Mouse (Mus musculus): ENCODE results near the gene Pnmt. TPM values are rescaled to one million over a fixed set of nuclear protein-coding genes. Genes with fewer than 3 reads are reported as not detected.
"Not testable (repeated sequence)": the region's sequence is repeated elsewhere in the genome, so short reads cannot be mapped to it uniquely, and the experiment has no call there.

Gene Pnmt
- polyA plus RNA-seq, 1 experiment from 2014 or later, result 0.15 TPM

- WGBS, result 77% methylated on average over 5 of the region's 5 CpGs
- no peaks in the 10 kb centered on the region for H3K27me3 ChIP-seq
- no peak overlapping the region for H3K27ac ChIP-seq (replicated peaks)
- no peak overlapping the region for H3K4me3 ChIP-seq
- no peak overlapping the region for H3K4me2 ChIP-seq (replicated peaks)
- peaks cover 16% of the 10 kb centered on the region for H3K4me1 ChIP-seq
- no peak overlapping the region for H3K9ac ChIP-seq (replicated peaks)
- H3K36me3 ChIP-seq, result peaks cover 73% of the 10 kb centered on the region
- ATAC-seq (ENCODE audit: low FRiP score, low read depth), result no peak
- H3K9me3 ChIP-seq, result no peaks in the 10 kb centered on the region
Observed at GRCm38 (mm10) chr11:98376756-98377155, 9.5 kb upstream of the Pnmt start.

DNA sequence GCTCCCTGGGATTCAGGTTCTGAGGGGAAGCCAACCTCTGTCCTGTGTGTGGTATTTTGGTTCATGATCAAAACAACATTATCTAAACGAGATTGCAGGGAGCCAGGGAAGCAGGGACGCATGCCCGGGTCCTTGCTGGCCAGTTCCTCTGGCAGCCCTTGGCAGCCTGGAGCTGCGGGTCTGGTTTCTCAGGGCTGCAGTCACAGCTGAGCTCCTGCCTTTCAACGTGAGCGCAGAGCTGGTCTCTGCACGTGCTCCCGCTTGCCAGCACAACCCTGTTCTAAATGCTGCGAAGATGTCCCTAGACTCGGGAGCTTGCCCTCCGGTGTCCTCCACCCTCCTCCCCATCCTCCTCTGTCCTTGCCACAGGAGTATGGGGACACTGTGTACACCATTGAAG lies 8.5 kb upstream of the Pnmt start:
- no peak overlapping the region for H3K27ac ChIP-seq (replicated peaks)
- no peaks in the 10 kb centered on the region for H3K27me3 ChIP-seq
- no peak for ATAC-seq (ENCODE audit: low FRiP score, low read depth)
- peaks cover 73% of the 10 kb centered on the region for H3K36me3 ChIP-seq
- H3K4me3 ChIP-seq, result no peak overlapping the region
- WGBS, result 85% methylated on average over 11 of the region's 11 CpGs
- H3K4me2 ChIP-seq (replicated peaks), result no peak overlapping the region
- H3K4me1 ChIP-seq, result peaks cover 7% of the 10 kb centered on the region; the same call in 1 of the 2 replicates
- H3K9ac ChIP-seq (replicated peaks), result no peak overlapping the region
- no peaks in the 10 kb centered on the region for H3K9me3 ChIP-seq

- Histone ChIP-seq H3K4me2 (replicated peaks) (no peak overlapping the region), H3K27ac (replicated peaks) (0 out of 2 replicates have a peak overlapping the region, but pooled peaks have one; percentile 25), H3K4me3 (no peak overlapping the region), H3K9ac (replicated peaks) (no peak overlapping the region), H3K9me3 (no peaks in the 10 kb centered on the region), H3K36me3 (peaks cover 67% of the 10 kb centered on the region), H3K27me3 (peaks cover 15% of the 10 kb centered on the region; the same call in 1 of the 2 replicates), H3K4me1 (0 out of 2 replicates have a peak, but pooled peaks cover under 1% of the 10 kb centered on the region)
- no peak for ATAC-seq (ENCODE audit: low FRiP score, low read depth)
- 96% methylated on average over 7 of the region's 7 CpGs for WGBS
Observed at GRCm38 (mm10) chr11:98379379-98379778, 6.9 kb upstream of the Pnmt start.

- Histone ChIP-seq H3K27me3 (peaks cover 22% of the 10 kb centered on the region), H3K9me3 (no peaks in the 10 kb centered on the region), H3K9ac (replicated peaks) (no peak overlapping the region), H3K27ac (replicated peaks) (no peak overlapping the region), H3K4me1 (no peaks in the 10 kb centered on the region), H3K36me3 (peaks cover 60% of the 10 kb centered on the region), H3K4me2 (replicated peaks) (no peak overlapping the region), H3K4me3 (no peak overlapping the region)
- 90% methylated on average over 6 of the region's 6 CpGs for WGBS
- ATAC-seq (ENCODE audit: low FRiP score, low read depth), result no peak
Observed at GRCm38 (mm10) chr11:98380106-98380505, 6.1 kb upstream of the Pnmt start.

DNA sequence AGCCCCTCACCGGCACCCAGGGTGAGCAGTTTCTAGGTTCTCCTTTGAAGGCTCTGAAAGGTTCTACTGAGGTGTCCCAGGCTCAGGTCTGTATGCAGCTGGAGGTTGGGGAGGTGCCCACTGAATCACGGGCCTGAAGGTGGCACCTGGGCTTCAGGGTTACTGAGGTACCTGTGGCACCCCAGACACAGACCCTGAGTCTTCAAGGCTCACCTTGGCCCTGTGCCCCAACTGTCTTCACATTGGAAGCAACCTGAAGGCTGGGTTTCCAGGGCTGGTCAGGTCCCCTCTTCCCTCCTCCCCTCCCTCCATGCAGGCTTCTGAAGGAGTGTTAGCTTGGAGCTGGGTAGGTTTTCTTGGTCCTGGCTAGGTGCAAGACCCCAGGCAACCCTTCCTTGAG lies 4.6 kb upstream of the Pnmt start:
- ATAC-seq (ENCODE audit: low FRiP score, low read depth), result no peak
- Histone ChIP-seq H3K4me1 (peaks cover 5% of the 10 kb centered on the region; the same call in 1 of the 2 replicates), H3K9me3 (no peaks in the 10 kb centered on the region), H3K27ac (replicated peaks) (no peak overlapping the region), H3K27me3 (peaks cover 37% of the 10 kb centered on the region), H3K4me3 (no peak overlapping the region), H3K36me3 (peaks cover 44% of the 10 kb centered on the region), H3K9ac (replicated peaks) (no peak overlapping the region), H3K4me2 (replicated peaks) (no peak overlapping the region)
- WGBS, result 97% methylated on average over 2 of the region's 2 CpGs

DNA sequence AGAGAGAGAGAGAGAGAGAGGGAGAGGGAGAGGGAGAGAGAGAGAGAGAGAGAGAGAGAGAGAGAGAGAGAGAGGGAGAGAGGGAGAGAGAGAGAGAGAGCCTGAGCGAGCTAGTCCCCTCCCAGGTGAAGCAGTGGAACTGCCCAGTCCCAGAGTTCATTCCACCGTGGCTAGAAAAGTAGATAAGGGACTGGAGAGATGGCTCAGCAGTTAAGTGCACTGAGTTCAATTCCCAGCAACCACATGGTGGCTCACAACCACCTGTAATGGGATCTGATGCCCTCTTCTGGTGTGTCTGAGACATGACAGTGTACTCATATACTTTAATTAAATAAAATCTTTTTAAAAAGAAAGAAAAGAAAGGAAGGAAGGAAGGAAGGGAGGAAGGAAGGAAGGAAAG lies 3.8 kb upstream of the Pnmt start:
- Histone ChIP-seq H3K36me3 (peaks cover 37% of the 10 kb centered on the region), H3K27me3 (peaks cover 45% of the 10 kb centered on the region)
- not testable (repeated sequence) for H3K9ac ChIP-seq (replicated peaks); H3K4me3 ChIP-seq; H3K9me3 ChIP-seq; H3K4me1 ChIP-seq; ATAC-seq (ENCODE audit: low FRiP score, low read depth); H3K4me2 ChIP-seq (replicated peaks); H3K27ac ChIP-seq (replicated peaks)
- WGBS, result 37% methylated on average over 2 of the region's 2 CpGs

- Histone ChIP-seq H3K4me1 (peaks cover 6% of the 10 kb centered on the region; the same call in 1 of the 2 replicates), H3K36me3 (peaks cover 26% of the 10 kb centered on the region), H3K27me3 (peaks cover 55% of the 10 kb centered on the region), H3K9ac (replicated peaks) (no peak within 1 kb of the TSS), H3K27ac (replicated peaks) (no peak within 1 kb of the TSS), H3K9me3 (no peaks in the 10 kb centered on the region), H3K4me3 (no peak within 1 kb of the TSS), H3K4me2 (replicated peaks) (no peak within 1 kb of the TSS)
- no peak for ATAC-seq (ENCODE audit: low FRiP score, low read depth)
- WGBS, result 67% methylated on average over 14 of the region's 14 CpGs
Observed at GRCm38 (mm10) chr11:98383261-98384030, 2.8 kb upstream of the Pnmt start, which contains the start of gene Tcap. Tcap (plus strand) TSS chr11:98383811.

DNA sequence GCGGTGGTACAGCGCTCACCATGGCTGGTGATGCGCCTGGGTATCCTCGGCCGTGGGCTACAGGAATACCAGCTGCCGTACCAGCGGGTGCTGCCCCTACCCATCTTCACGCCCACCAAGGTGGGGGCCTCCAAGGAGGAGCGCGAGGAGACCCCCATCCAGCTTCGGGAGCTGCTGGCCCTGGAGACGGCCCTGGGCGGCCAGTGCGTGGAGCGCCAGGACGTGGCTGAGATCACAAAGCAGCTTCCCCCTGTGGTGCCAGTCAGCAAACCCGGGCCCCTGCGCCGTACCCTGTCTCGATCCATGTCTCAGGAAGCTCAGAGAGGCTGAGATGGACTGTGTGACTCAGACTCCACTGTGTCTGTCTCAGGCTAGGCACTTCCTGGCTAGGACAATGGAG lies 2.0 kb upstream of the Pnmt start:
- Histone ChIP-seq H3K4me3 (no peak overlapping the region), H3K9ac (replicated peaks) (no peak overlapping the region), H3K9me3 (no peaks in the 10 kb centered on the region), H3K36me3 (peaks cover 19% of the 10 kb centered on the region), H3K4me2 (replicated peaks) (no peak overlapping the region), H3K4me1 (peaks cover 9% of the 10 kb centered on the region; the same call in 1 of the 2 replicates), H3K27ac (replicated peaks) (no peak overlapping the region), H3K27me3 (peaks cover 63% of the 10 kb centered on the region)
- 74% methylated on average over 20 of the region's 20 CpGs for WGBS
- ATAC-seq (ENCODE audit: low FRiP score, low read depth), result no peak

- Histone ChIP-seq H3K36me3 (peaks cover 11% of the 10 kb centered on the region), H3K9me3 (no peaks in the 10 kb centered on the region), H3K27me3 (peaks cover 69% of the 10 kb centered on the region), H3K4me3 (no peak overlapping the region), H3K4me2 (replicated peaks) (no peak overlapping the region), H3K4me1 (peaks cover 9% of the 10 kb centered on the region; the same call in 1 of the 2 replicates), H3K9ac (replicated peaks) (no peak overlapping the region), H3K27ac (replicated peaks) (no peak overlapping the region)
- 76% methylated on average over 8 of the region's 8 CpGs for WGBS
- no peak for ATAC-seq (ENCODE audit: low FRiP score, low read depth)
Observed at GRCm38 (mm10) chr11:98384721-98385637, 1.3 kb upstream of the Pnmt start.

DNA sequence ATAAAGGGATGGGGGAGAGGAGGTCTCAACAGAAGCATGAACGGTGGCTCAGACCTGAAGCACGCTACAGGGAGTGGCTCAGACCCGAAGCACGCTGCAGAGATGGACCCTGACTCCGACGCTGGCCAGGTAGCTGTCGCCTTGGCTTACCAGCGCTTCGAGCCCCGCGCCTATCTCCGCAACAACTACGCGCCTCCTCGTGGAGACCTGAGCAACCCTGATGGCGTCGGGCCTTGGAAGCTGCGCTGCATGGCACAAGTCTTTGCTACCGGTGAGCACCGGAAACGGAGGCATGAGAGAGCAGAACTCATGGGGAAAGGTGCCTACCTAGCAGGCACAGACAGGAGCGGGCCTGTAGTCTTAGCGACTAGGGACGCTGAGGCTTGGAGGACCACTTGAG lies 346 bp downstream of the Pnmt start:
- ATAC-seq (ENCODE audit: low FRiP score, low read depth), result no peak
- Histone ChIP-seq H3K27ac (replicated peaks) (no peak overlapping the region), H3K9me3 (no peaks in the 10 kb centered on the region), H3K4me1 (peaks cover 9% of the 10 kb centered on the region; the same call in 1 of the 2 replicates), H3K27me3 (peaks cover 85% of the 10 kb centered on the region), H3K4me3 (no peak overlapping the region), H3K36me3 (no peaks in the 10 kb centered on the region), H3K4me2 (replicated peaks) (no peak overlapping the region; the same call in 1 of the 2 replicates), H3K9ac (replicated peaks) (0 out of 2 replicates have a peak overlapping the region, but pooled peaks have one; percentile 15)
- 22% methylated on average over 24 of the region's 24 CpGs for WGBS

GRCm38 (mm10) chr11:98387056-98387577 lies 867 bp downstream of the Pnmt start:
- no peak overlapping the region for H3K4me3 ChIP-seq
- peaks cover 9% of the 10 kb centered on the region; the same call in 1 of the 2 replicates for H3K4me1 ChIP-seq
- H3K9ac ChIP-seq (replicated peaks), result no peak overlapping the region
- H3K9me3 ChIP-seq, result no peaks in the 10 kb centered on the region
- H3K4me2 ChIP-seq (replicated peaks), result no peak overlapping the region
- H3K27me3 ChIP-seq, result peaks cover 90% of the 10 kb centered on the region
- H3K36me3 ChIP-seq, result no peaks in the 10 kb centered on the region
- 57% methylated on average over 14 of the region's 14 CpGs for WGBS
- H3K27ac ChIP-seq (replicated peaks), result no peak overlapping the region
- no peak for ATAC-seq (ENCODE audit: low FRiP score, low read depth)
